Mouse (Mus musculus) lung, embryonic 16.5 days (tissue): ENCODE results near the gene Fam129b. TPM values are rescaled to one million over a fixed set of nuclear protein-coding genes. Genes with fewer than 3 reads are reported as not detected.

Experiments used
- ATAC-seq: fragments of 200-750 bp; cut with Nextera tagmentation; 2 replicates; pipeline ENCODE4 v1.8.0; 2017; ENCODE audit warnings: low read depth, mild to moderate bottlenecking, moderate library complexity
- H3K27ac ChIP-seq: fragments of 300-500 bp; sonication (generic); 2 replicates; pipeline ENCODE4 v1.5.1; 2014; ENCODE audit warnings: mild to moderate bottlenecking, control low read depth, low read length
- H3K27me3 ChIP-seq: fragments of 300-500 bp; sonication (generic); 2 replicates; pipeline ENCODE4 v1.6.1; 2014; ENCODE audit warnings: low read depth, low read length, mixed read lengths; ENCODE audit not compliant: control insufficient read depth, insufficient read depth
- H3K36me3 ChIP-seq: fragments of 300-500 bp; sonication (generic); 2 replicates; pipeline ENCODE4 v1.6.1; 2014; ENCODE audit warnings: low read length; ENCODE audit not compliant: control insufficient read depth, insufficient read depth
- H3K4me1 ChIP-seq: fragments of 300-500 bp; sonication (generic); replicated peaks from 2 replicates; pipeline ENCODE4 v1.6.1; 2014; ENCODE audit warnings: low read length, mixed read lengths; ENCODE audit not compliant: control insufficient read depth, insufficient read depth
- H3K4me2 ChIP-seq: fragments of 300-500 bp; sonication (generic); 2 replicates; pipeline ENCODE4 v1.6.1; 2014; ENCODE audit warnings: low read depth, low read length, control low read depth
- H3K4me3 ChIP-seq: fragments of 300-500 bp; sonication (generic); 2 replicates; pipeline ENCODE4 v1.5.1; 2014; ENCODE audit warnings: mild to moderate bottlenecking, low read length, control low read depth
- H3K9ac ChIP-seq: fragments of 300-500 bp; sonication (generic); 2 replicates; pipeline ENCODE4 v1.6.1; 2014; ENCODE audit warnings: low read length, control low read depth
- H3K9me3 ChIP-seq: fragments of 300-500 bp; sonication (generic); 2 replicates; pipeline ENCODE4 v1.6.1; 2016; ENCODE audit warnings: low read length; ENCODE audit not compliant: control insufficient read depth
- WGBS: fragments of 180-500 bp; shearing (Covaris S2); extraction: QIAGEN DNeasy Blood & Tissue Kit; methylation state at CpG from one replicate; pipeline ENCODE4 v1.1.7; 2014; 5-methylcytosine and 5-hydroxymethylcytosine counted together
- polyA plus RNA-seq: library from polyadenylated mRNA; unstranded; fragments of >200 nt; fragmentation: Nextera tagmentation; extraction: Ambion mirVana; gene quantifications from 2 replicates; pipeline ENCODE4 v1.2.1, GENCODE M21; 2015

Gene Fam129b
- polyA plus RNA-seq, 1 experiment from 2014 or later: 133 TPM

DNA sequence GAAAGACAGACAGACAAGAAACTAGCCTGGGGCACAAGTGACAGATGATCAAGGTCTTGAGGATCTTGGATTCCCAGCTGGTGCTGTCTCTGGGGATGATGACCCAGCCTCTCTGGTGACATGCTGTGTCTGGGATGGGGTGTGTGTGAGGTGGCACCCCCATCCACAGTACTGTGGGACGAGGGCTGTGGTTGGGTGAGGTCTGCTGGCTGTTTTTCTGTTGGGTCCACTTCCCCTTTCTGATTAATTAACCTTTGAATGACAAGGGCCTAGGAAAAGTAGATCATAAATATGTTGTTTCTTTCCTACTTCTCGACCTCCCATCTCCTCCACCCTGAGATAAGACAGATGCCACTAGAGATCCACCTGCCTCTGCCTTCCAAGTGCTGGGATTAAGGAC lies 18.2 kb downstream of the Fam129b start:
- Histone ChIP-seq H3K9me3 (no peaks in the 10 kb centered on the region), H3K4me3 (no peak overlapping the region), H3K9ac (no peak overlapping the region), H3K4me1 (peaks cover 74% of the 10 kb centered on the region), H3K27me3 (no peaks in the 10 kb centered on the region), H3K27ac (no peak overlapping the region), H3K4me2 (no peak overlapping the region), H3K36me3 (peaks cover 6% of the 10 kb centered on the region; the same call in 1 of the 2 replicates)
- WGBS: 63% methylated on average over 2 of the region's 2 CpGs
- no peak for ATAC-seq

DNA sequence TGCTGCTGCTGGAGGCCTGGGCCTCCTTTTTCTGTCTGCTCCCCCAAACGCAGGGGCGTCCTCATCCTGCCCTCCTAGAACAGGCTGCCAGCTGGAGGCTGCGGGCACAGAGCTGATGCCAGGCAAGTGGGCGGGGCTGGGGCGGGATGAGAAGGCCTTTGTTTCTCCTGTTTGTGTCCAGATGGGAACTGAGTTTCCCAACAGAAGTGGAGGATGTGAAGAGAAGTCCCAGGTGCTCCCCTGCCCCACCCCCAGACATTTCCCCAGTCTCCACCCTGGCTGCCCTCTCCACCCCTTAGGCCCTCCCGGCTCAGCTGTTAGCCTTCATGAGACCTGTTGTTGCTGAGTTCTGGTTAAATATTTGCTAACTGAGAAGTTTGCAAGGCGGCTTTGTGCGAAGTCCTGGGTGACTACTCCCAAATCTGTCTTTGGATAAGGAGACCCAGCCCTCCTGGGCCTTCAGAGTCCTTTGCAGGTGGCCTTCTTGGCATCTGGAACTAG lies 19.7 kb downstream of the Fam129b start:
- H3K9ac ChIP-seq: peak overlapping the region; percentile 36; the same call in 1 of the 2 replicates
- no peaks in the 10 kb centered on the region for H3K9me3 ChIP-seq
- no peaks in the 10 kb centered on the region for H3K27me3 ChIP-seq
- H3K4me3 ChIP-seq: no peak overlapping the region
- peak overlapping the region; percentile 10; the same call in 1 of the 2 replicates for H3K4me2 ChIP-seq
- H3K36me3 ChIP-seq: peaks cover 6% of the 10 kb centered on the region; the same call in 1 of the 2 replicates
- peak overlapping the region; percentile 83 for H3K27ac ChIP-seq
- 29% methylated on average over 8 of the region's 8 CpGs for WGBS
- ATAC-seq: peak; percentile 73
- H3K4me1 ChIP-seq: peaks cover 65% of the 10 kb centered on the region

DNA sequence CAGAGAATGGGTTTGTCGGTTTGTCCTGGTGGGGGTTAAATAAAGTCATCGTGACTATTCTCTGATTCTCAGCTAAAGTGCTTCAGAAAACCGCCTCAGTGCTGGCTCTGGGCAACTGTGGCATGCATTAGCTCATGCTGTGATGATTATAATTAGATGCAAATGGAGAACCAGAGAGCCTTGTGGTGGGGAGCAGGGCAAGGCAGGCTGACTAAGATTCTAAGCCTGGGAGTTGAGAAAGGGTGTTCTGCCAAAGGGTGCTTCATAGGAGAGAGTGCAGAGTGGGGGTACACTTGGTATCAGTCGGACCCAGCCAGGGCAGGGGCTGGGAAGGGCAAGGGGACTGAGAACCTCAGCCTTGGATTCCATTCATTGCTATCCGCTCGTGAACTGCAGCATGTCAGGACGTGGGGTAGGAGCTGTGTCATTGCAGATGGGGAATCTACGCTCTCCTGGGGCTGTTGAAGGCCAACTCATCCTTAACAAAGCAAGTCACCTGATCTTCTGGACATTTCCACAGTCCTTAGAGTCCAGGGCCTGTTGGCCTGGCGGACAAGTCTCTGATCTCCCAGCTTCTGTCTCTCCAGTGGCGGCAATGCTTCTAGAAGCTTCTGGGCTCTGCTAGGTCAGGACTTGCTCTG lies 20.7 kb downstream of the Fam129b start:
- H3K4me3 ChIP-seq: no peak overlapping the region
- WGBS: 54% methylated on average over 10 of the region's 10 CpGs
- ATAC-seq: no peak
- peak overlapping the region; percentile 83 for H3K27ac ChIP-seq
- H3K36me3 ChIP-seq: peaks cover 9% of the 10 kb centered on the region
- no peaks in the 10 kb centered on the region for H3K27me3 ChIP-seq
- peaks cover 55% of the 10 kb centered on the region for H3K4me1 ChIP-seq
- H3K9ac ChIP-seq: no peak overlapping the region; the same call in 1 of the 2 replicates
- no peak overlapping the region; the same call in 1 of the 2 replicates for H3K4me2 ChIP-seq
- no peaks in the 10 kb centered on the region for H3K9me3 ChIP-seq

DNA sequence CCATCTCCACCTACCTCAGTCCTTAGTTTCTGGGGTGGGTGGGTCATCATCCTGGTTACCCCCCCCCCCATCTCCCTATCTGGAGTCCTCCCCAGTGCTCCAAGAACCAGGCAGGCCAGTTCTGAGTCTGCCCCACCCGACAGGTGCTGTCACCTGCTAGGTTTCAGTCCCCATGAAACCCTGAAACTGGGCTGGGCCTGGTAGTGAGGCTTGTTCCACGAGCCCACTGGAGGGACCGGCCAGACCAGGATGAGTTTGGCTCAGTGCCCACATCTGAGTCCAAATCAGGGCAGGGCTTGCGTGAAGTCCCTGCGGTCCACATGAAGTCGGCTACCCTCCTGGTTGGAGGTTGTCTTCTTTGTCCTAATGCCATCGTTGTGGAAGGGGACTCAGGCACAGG lies 23.1 kb downstream of the Fam129b start:
- H3K9me3 ChIP-seq: no peaks in the 10 kb centered on the region
- peak overlapping the region; percentile 4; the same call in 1 of the 2 replicates for H3K4me2 ChIP-seq
- no peak overlapping the region for H3K4me3 ChIP-seq
- peaks cover 64% of the 10 kb centered on the region for H3K4me1 ChIP-seq
- peak overlapping the region; percentile 17; the same call in 1 of the 2 replicates for H3K9ac ChIP-seq
- H3K27me3 ChIP-seq: no peaks in the 10 kb centered on the region
- 40% methylated on average over 7 of the region's 7 CpGs for WGBS
- H3K27ac ChIP-seq: peak overlapping the region; percentile 49
- ATAC-seq: peak; percentile 39; the same call in 1 of the 2 replicates
- H3K36me3 ChIP-seq: peaks cover 3% of the 10 kb centered on the region

DNA sequence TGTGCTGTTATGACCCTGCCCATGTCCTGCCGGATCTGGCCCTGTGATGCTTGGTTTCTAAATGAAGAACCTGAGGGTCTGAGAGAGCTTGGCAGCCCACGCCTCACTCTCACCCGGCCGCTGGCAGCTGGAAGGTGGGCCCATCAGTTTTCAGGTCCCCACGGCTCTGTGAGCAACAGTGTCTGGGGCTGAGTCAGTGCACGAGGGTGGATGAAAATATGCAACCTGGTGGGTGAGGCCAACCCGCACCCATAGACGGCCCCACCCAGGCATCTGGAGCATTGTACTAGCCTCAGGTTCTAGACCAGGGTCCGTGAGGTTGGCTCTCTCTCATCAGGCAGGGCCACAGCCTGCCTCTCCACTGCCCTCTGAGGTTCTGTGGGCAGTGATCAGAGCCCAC lies 26.2 kb downstream of the Fam129b start:
- H3K4me1 ChIP-seq: peaks cover 63% of the 10 kb centered on the region

DNA sequence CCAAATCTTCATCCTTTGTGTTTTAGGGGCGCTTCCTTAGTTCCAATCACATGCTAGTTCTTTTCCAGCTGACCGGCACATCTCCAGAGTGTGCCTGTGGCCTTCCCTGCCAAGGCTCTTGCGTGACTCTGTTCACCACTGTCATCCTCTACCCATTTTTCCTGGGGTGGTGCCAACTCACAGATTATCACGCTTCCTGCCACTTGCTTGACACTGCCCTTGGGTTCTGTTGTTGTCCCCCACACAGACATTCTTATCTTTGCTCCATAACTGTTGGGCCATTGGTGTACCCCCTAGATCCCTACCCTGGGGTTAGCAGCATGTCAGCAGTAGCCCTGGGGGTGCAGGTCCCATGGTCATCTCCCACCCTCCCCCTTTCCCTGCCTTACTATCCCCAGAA lies 27.6 kb downstream of the Fam129b start:
- no peaks in the 10 kb centered on the region for H3K27me3 ChIP-seq
- peak overlapping the region; percentile 34; the same call in 1 of the 2 replicates for H3K9ac ChIP-seq
- no peak overlapping the region for H3K4me2 ChIP-seq
- H3K27ac ChIP-seq: peak overlapping the region; percentile 30; the same call in 1 of the 2 replicates
- 70% methylated on average over 4 of the region's 4 CpGs for WGBS
- H3K9me3 ChIP-seq: no peaks in the 10 kb centered on the region
- no peak for ATAC-seq
- H3K36me3 ChIP-seq: peaks cover 7% of the 10 kb centered on the region
- peaks cover 64% of the 10 kb centered on the region for H3K4me1 ChIP-seq
- no peak overlapping the region for H3K4me3 ChIP-seq

More for the DNA sequence above, 26.2 kb downstream of the Fam129b start:
- H3K4me2 ChIP-seq: no peak overlapping the region
- no peaks in the 10 kb centered on the region for H3K9me3 ChIP-seq
- no peak overlapping the region for H3K27ac ChIP-seq
- no peak for ATAC-seq
- no peaks in the 10 kb centered on the region for H3K27me3 ChIP-seq
- peaks cover 7% of the 10 kb centered on the region for H3K36me3 ChIP-seq
- no peak overlapping the region for H3K4me3 ChIP-seq
- H3K9ac ChIP-seq: no peak overlapping the region
- WGBS: 85% methylated on average over 9 of the region's 9 CpGs

DNA sequence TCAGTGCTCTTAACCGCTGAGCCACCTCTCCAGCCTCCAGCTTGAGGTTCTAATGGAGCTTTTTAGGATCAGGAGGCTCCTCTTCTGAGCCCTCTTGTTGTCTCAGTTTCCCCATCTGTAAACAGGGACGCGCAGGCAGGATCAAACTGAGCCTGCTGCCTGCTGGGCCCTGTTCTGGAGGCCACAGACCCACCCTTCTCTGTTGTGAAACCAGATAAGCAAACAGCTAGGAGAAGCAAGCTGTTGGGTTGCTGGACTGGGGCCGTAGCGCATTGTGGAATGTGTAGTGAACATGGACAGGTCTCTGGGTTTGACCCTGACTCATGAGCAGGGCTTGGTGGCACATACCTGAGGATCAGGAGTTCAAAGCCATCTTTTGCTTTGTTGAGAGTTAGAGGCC lies 28.7 kb downstream of the Fam129b start:
- Histone ChIP-seq H3K27me3 (no peaks in the 10 kb centered on the region), H3K4me2 (no peak overlapping the region), H3K4me1 (peaks cover 61% of the 10 kb centered on the region), H3K9ac (no peak overlapping the region), H3K4me3 (no peak overlapping the region), H3K27ac (peak overlapping the region; percentile 0), H3K36me3 (peaks cover 7% of the 10 kb centered on the region), H3K9me3 (no peaks in the 10 kb centered on the region)
- WGBS: 71% methylated on average over 5 of the region's 5 CpGs
- ATAC-seq: no peak

DNA sequence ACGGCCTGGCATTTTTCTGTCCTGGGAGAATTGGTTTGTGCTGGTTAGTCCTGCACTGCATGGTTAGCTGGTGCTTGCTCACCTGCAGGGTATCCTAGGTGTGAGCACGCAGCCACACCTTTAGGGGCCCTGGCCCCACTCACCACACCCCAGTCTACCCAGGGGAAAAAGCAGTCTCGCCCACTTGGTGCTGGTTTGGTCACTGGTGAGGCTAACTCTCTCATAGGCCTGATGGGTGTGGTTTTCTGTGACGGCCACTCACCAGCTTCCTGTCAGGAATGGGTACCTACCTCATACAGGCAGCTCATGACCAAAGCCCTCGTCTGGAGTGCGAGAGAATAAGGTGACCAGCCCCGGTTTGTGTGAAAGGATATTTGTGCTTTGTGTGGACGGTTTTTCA lies 29.4 kb downstream of the Fam129b start:
- H3K4me1 ChIP-seq: peaks cover 62% of the 10 kb centered on the region
- H3K4me2 ChIP-seq: no peak overlapping the region
- H3K9me3 ChIP-seq: no peaks in the 10 kb centered on the region
- H3K27me3 ChIP-seq: no peaks in the 10 kb centered on the region
- peak overlapping the region; percentile 0 for H3K27ac ChIP-seq
- no peak overlapping the region for H3K4me3 ChIP-seq
- 59% methylated on average over 8 of the region's 8 CpGs for WGBS
- H3K36me3 ChIP-seq: peaks cover 11% of the 10 kb centered on the region
- 0 out of 2 replicates have a peak overlapping the region, but pooled peaks have one; percentile 14 for H3K9ac ChIP-seq
- no peak for ATAC-seq

DNA sequence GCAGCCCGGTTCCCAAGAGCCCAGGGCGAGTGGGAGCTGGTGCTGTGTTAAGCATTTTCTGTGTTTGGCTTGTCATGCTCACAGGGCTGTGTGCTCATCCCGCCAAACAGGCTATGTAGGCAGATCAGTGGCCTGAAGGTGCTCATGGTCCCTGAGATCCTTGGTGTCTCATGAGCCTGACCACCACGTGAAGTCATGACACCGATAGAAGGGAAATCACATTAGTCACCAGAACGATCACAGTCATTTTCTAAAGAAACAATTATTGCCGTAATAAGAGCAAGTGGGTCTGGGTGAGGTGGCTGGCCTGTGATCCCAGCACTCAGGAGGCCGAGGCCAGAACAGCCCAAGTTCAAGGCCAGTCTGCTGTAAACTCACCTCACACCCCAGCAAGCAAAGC lies 31.5 kb downstream of the Fam129b start:
- peak overlapping the region; percentile 16 for H3K9ac ChIP-seq
- no peak for ATAC-seq

More for the DNA sequence above, 31.5 kb downstream of the Fam129b start:
- no peaks in the 10 kb centered on the region for H3K9me3 ChIP-seq
- H3K4me2 ChIP-seq: no peak overlapping the region
- 37% methylated on average over 8 of the region's 8 CpGs for WGBS
- peaks cover 63% of the 10 kb centered on the region for H3K4me1 ChIP-seq
- H3K27me3 ChIP-seq: no peaks in the 10 kb centered on the region
- H3K4me3 ChIP-seq: no peak overlapping the region
- H3K36me3 ChIP-seq: peaks cover 24% of the 10 kb centered on the region
- H3K27ac ChIP-seq: peak overlapping the region; percentile 96
